Mouse (Mus musculus): Measurements from ENCODE around the gene Chtop. TPM values are rescaled to one million over a fixed set of nuclear protein-coding genes. Genes with fewer than 3 reads are reported as not detected.

The Chtop gene
- polyA plus RNA-seq, 1 experiment from 2014 or later = 72.2 TPM

DNA sequence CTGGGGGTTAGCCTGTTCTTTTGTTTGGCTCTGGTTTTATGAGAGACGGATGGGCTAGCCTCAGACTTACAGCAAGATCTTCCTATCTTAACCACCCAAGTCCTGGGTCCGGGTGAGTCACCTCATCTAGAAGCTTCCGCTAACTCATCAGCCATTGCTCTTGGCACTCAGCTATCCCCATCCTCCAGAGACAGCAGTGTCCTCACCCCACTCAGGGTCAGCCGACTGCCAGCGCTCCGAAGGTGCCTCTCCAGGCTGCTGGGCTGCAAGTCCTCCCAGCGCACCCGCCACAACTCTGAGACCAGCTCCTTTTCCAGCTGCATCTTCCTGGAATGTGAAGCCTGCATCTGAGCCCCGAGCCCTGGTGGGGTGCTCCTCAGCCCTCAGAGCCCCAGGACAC, 49.6 kb downstream of the Chtop start:
- 82% methylated on average over 9 of the region's 9 CpGs for WGBS
- H3K27ac ChIP-seq (replicated peaks) = no peak overlapping the region
- no peak overlapping the region for H3K4me3 ChIP-seq (ENCODE audit: low read depth, low read length)
- no peaks in the 10 kb centered on the region for H3K36me3 ChIP-seq (ENCODE audit: control insufficient read depth, insufficient read depth, low read length)
- no peak overlapping the region for H3K9ac ChIP-seq (ENCODE audit: low read length)
- no peak for ATAC-seq (ENCODE audit: low FRiP score, low TSS enrichment)
- H3K4me2 ChIP-seq (replicated peaks; ENCODE audit: low read depth) = no peak overlapping the region
- no peaks in the 10 kb centered on the region for H3K9me3 ChIP-seq (ENCODE audit: control insufficient read depth, low read length)
- no peaks in the 10 kb centered on the region for H3K4me1 ChIP-seq (replicated peaks; ENCODE audit: control insufficient read depth, insufficient read depth)
- DNase-seq (ENCODE audit: low spot score) = no peak
- H3K27me3 ChIP-seq (ENCODE audit: control insufficient read depth, insufficient read depth, low read length) = no peaks in the 10 kb centered on the region
- no peak for TF ChIP-seq CTCF (IDR thresholded peaks at IDR 0.05; ENCODE audit: low read depth)
- TF ChIP-seq EP300 (optimal IDR thresholded peaks at IDR 0.05) = no peak

DNA sequence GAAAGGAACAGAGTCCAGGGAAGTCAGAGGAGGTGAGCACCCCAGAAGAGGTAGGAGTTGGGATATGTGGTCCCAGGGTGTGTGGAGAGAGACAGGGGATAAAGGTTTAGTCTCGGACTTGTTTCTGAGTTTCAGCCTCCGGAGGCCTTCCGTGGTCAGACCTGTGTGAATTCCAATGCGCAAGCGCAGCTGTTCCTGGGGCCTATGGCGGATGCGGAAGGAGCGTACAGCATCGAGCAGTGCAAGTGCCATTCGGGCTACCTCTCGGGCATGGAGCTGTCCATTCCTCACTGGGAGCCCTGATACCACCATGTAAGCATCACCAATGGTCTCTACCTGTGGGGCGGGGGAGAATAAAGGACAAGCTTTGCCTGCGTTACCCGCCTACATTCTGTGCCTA, 54.4 kb downstream of the Chtop start:
- Histone ChIP-seq H3K27me3 (ENCODE audit: control insufficient read depth, insufficient read depth, low read length) (no peaks in the 10 kb centered on the region), H3K4me3 (ENCODE audit: low read depth, low read length) (no peak overlapping the region), H3K4me1 (replicated peaks; ENCODE audit: control insufficient read depth, insufficient read depth) (no peaks in the 10 kb centered on the region), H3K27ac (replicated peaks) (no peak overlapping the region), H3K36me3 (ENCODE audit: control insufficient read depth, insufficient read depth, low read length) (no peaks in the 10 kb centered on the region), H3K9me3 (ENCODE audit: control insufficient read depth, low read length) (no peaks in the 10 kb centered on the region), H3K4me2 (replicated peaks; ENCODE audit: low read depth) (no peak overlapping the region), H3K9ac (ENCODE audit: low read length) (no peak overlapping the region)
- DNase-seq (ENCODE audit: low spot score) (no peak), ATAC-seq (ENCODE audit: low FRiP score, low TSS enrichment) (no peak)
- WGBS = 87% methylated on average over 14 of the region's 14 CpGs
- TF ChIP-seq EP300 (optimal IDR thresholded peaks at IDR 0.05) (no peak), CTCF (IDR thresholded peaks at IDR 0.05; ENCODE audit: low read depth) (no peak)

DNA sequence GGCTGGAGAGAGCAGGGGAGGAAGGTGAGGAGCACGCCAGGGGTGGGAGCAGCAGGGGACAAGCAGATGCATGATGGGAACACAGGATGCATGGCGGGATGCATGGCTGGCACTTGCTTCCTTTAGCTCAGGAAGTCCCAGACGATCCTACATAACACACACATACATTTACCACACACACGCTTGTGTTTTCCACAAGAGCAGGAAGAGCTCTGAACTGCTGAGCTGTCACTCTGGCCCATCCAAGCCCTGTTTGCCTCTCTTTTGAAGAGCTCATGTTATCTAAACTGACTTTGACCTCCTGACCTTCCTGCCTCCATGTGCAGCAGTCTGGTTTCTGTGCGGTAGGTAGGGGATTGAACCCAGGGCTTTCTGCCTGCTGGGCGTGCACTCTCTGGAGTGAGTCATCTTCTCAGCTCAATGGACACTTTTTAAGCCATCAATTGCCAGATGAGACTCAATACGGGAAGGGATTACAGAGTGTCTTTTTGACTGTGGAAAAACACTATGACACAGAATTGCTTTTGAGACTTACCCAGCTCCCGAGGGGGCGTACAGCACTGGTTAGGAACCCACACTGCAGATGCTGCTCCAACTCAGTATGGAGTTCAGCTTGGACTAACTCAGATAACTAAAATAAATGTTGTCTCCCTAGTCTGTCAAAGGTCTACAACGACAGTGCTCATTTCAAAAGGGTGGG, 57.8 kb downstream of the Chtop start:
- ATAC-seq (ENCODE audit: low FRiP score, low TSS enrichment) (no peak), DNase-seq (ENCODE audit: low spot score) (no peak)
- Histone ChIP-seq H3K4me2 (replicated peaks; ENCODE audit: low read depth) (no peak overlapping the region), H3K9ac (ENCODE audit: low read length) (no peak overlapping the region), H3K4me1 (replicated peaks; ENCODE audit: control insufficient read depth, insufficient read depth) (no peaks in the 10 kb centered on the region), H3K27me3 (ENCODE audit: control insufficient read depth, insufficient read depth, low read length) (no peaks in the 10 kb centered on the region), H3K36me3 (ENCODE audit: control insufficient read depth, insufficient read depth, low read length) (no peaks in the 10 kb centered on the region), H3K27ac (replicated peaks) (no peak overlapping the region), H3K9me3 (ENCODE audit: control insufficient read depth, low read length) (no peaks in the 10 kb centered on the region), H3K4me3 (ENCODE audit: low read depth, low read length) (no peak overlapping the region)
- no peak for TF ChIP-seq EP300 (optimal IDR thresholded peaks at IDR 0.05)
- no peak for TF ChIP-seq CTCF (IDR thresholded peaks at IDR 0.05; ENCODE audit: low read depth)
- 35% methylated on average over 10 of the region's 10 CpGs for WGBS

DNA sequence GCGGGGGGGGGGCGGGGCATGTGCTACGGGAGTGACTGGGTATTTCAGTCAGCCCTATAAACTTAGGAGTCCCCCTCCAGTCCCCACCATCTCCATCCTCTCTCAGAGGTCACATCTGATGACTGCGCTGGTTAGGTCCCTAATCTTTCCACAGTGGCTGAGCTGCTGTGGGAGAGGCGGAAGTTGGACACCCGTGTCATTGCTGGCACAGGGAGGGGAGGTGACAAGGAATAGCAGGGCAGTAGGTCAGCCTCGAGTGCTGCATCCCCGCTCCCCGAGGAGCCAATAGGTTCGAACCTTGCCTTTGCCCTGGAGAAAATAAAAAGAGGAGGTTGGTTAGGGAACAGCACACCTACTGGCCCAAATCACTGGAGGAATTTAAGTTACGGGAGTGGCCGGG, 58.4 kb downstream of the Chtop start:
- TF ChIP-seq CTCF (IDR thresholded peaks at IDR 0.05; ENCODE audit: low read depth) = no peak
- TF ChIP-seq EP300 (optimal IDR thresholded peaks at IDR 0.05) = no peak
- DNase-seq (ENCODE audit: low spot score) (no peak), ATAC-seq (ENCODE audit: low FRiP score, low TSS enrichment) (no peak)
- Histone ChIP-seq H3K27me3 (ENCODE audit: control insufficient read depth, insufficient read depth, low read length) (no peaks in the 10 kb centered on the region), H3K4me2 (replicated peaks; ENCODE audit: low read depth) (no peak overlapping the region), H3K4me3 (ENCODE audit: low read depth, low read length) (no peak overlapping the region), H3K4me1 (replicated peaks; ENCODE audit: control insufficient read depth, insufficient read depth) (peaks cover under 1% of the 10 kb centered on the region; the same call in 1 of the 2 replicates), H3K9ac (ENCODE audit: low read length) (no peak overlapping the region), H3K36me3 (ENCODE audit: control insufficient read depth, insufficient read depth, low read length) (no peaks in the 10 kb centered on the region), H3K27ac (replicated peaks) (no peak overlapping the region), H3K9me3 (ENCODE audit: control insufficient read depth, low read length) (no peaks in the 10 kb centered on the region)
- WGBS = 31% methylated on average over 12 of the region's 12 CpGs

Other genes with a start within 250 kb of the Chtop start
- gene Dennd4b, start 244.3 kb downstream of the Chtop start, polyA plus RNA-seq (2015; fragmentation: Nextera tagmentation; extraction: Ambion mirVana) = 0.95 and 1.1 TPM in 2 replicates
- 4.0 and 4.8 TPM in 2 replicates for gene Gatad2b, start 216.3 kb downstream of the Chtop start, polyA plus RNA-seq (2015; fragmentation: Nextera tagmentation; extraction: Ambion mirVana)
- gene Slc27a3, start 119.6 kb downstream of the Chtop start, polyA plus RNA-seq (2015; fragmentation: Nextera tagmentation; extraction: Ambion mirVana) = 4.7 and 5.3 TPM in 2 replicates
- gene Ints3, start 75.9 kb downstream of the Chtop start, polyA plus RNA-seq (2015; fragmentation: Nextera tagmentation; extraction: Ambion mirVana) = 9.2 and 9.7 TPM in 2 replicates
- 3.0 and 3.6 TPM in 2 replicates for gene Npr1, start 43.6 kb downstream of the Chtop start, polyA plus RNA-seq (2015; fragmentation: Nextera tagmentation; extraction: Ambion mirVana)
- 55.9 and 57.6 TPM in 2 replicates for gene Ilf2, start 33.4 kb downstream of the Chtop start, polyA plus RNA-seq (2015; fragmentation: Nextera tagmentation; extraction: Ambion mirVana)
- gene Snapin, start 18.5 kb downstream of the Chtop start, polyA plus RNA-seq (2015; fragmentation: Nextera tagmentation; extraction: Ambion mirVana) = 63.4 and 68.2 TPM in 2 replicates
- gene S100a1, start 4.9 kb upstream of the Chtop start, polyA plus RNA-seq (2015; fragmentation: Nextera tagmentation; extraction: Ambion mirVana) = 386 TPM in 2 replicates
- gene S100a13, start 4.9 kb upstream of the Chtop start, polyA plus RNA-seq (2015; fragmentation: Nextera tagmentation; extraction: Ambion mirVana) = 66.7 and 73.6 TPM in 2 replicates
- 271 and 299 TPM in 2 replicates for gene S100a14, start 17.4 kb upstream of the Chtop start, polyA plus RNA-seq (2015; fragmentation: Nextera tagmentation; extraction: Ambion mirVana)
- 559 and 590 TPM in 2 replicates for gene S100a16, start 27.8 kb upstream of the Chtop start, polyA plus RNA-seq (2015; fragmentation: Nextera tagmentation; extraction: Ambion mirVana)
- gene S100a3, start 51.1 kb upstream of the Chtop start, polyA plus RNA-seq (2015; fragmentation: Nextera tagmentation; extraction: Ambion mirVana) = 1.2 and 2.1 TPM in 2 replicates
- gene S100a2, start 80.7 kb upstream of the Chtop start, polyA plus RNA-seq (2015; fragmentation: Nextera tagmentation; extraction: Ambion mirVana) = 0.65 and 1.2 TPM in 2 replicates
- gene Gm42674, start 92.4 kb upstream of the Chtop start, polyA plus RNA-seq (2015; fragmentation: Nextera tagmentation; extraction: Ambion mirVana) = not detected in 2 replicates
- gene S100a4, start 94.3 kb upstream of the Chtop start, polyA plus RNA-seq (2015; fragmentation: Nextera tagmentation; extraction: Ambion mirVana) = 12.1 and 17.4 TPM in 2 replicates
- 9.6 and 10.5 TPM in 2 replicates for gene S100a5, start 99.0 kb upstream of the Chtop start, polyA plus RNA-seq (2015; fragmentation: Nextera tagmentation; extraction: Ambion mirVana)
- 3,650 and 3,685 TPM in 2 replicates for gene S100a6, start 103.4 kb upstream of the Chtop start, polyA plus RNA-seq (2015; fragmentation: Nextera tagmentation; extraction: Ambion mirVana)
- gene S100a7a, start 144.5 kb upstream of the Chtop start, polyA plus RNA-seq (2015; fragmentation: Nextera tagmentation; extraction: Ambion mirVana) = 24.5 and 27.3 TPM in 2 replicates
- gene S100a8, start 159.5 kb upstream of the Chtop start, polyA plus RNA-seq (2015; fragmentation: Nextera tagmentation; extraction: Ambion mirVana) = 14.4 and 18.3 TPM in 2 replicates
- 56.6 and 65.4 TPM in 2 replicates for gene S100a9, start 186.2 kb upstream of the Chtop start, polyA plus RNA-seq (2015; fragmentation: Nextera tagmentation; extraction: Ambion mirVana)
- 0.33 and 0.50 TPM in 2 replicates for gene Pglyrp4, start 217.4 kb upstream of the Chtop start, polyA plus RNA-seq (2015; fragmentation: Nextera tagmentation; extraction: Ambion mirVana)

Data from stomach, postnatal 0 days (tissue).